Mouse (Mus musculus) midbrain, postnatal 0 days (tissue): ENCODE results near the gene Mrtfa. TPM values are rescaled to one million over a fixed set of nuclear protein-coding genes. Genes with fewer than 3 reads are reported as not detected.

Experiments
- ATAC-seq: fragments of 200-750 bp; cut with Nextera tagmentation; 2 replicates; pipeline ENCODE4 v1.8.0; 2017; ENCODE audit warnings: moderate number of reproducible peaks, mild to moderate bottlenecking, moderate TSS enrichment, moderate library complexity; ENCODE audit not compliant: low FRiP score
- DNase-seq: peaks from one replicate; pipeline ENCODE4 v3.0.0-alpha.2; 2015; ENCODE audit warnings: low spot score
- H3K27ac ChIP-seq: fragments of 300-500 bp; sonication (generic); 2 replicates; pipeline ENCODE4 v1.5.1; 2014; ENCODE audit warnings: low read depth, mild to moderate bottlenecking, low read length, mixed read lengths
- H3K27me3 ChIP-seq: fragments of 300-500 bp; sonication (generic); 2 replicates; pipeline ENCODE4 v1.6.1; 2014; ENCODE audit warnings: low read length, control low read depth, mixed read lengths; ENCODE audit not compliant: insufficient read depth
- H3K36me3 ChIP-seq: fragments of 300-500 bp; sonication (generic); 2 replicates; pipeline ENCODE4 v1.6.1; 2014; ENCODE audit warnings: low read length, control low read depth, mixed read lengths; ENCODE audit not compliant: insufficient read depth
- H3K4me1 ChIP-seq: fragments of 300-500 bp; sonication (generic); 2 replicates; pipeline ENCODE4 v1.6.1; 2014; ENCODE audit warnings: mild to moderate bottlenecking, control low read depth, antibody characterized with exemption, low read length, mixed read lengths; ENCODE audit not compliant: insufficient read depth
- H3K4me2 ChIP-seq: fragments of 300-500 bp; sonication (generic); 2 replicates; pipeline ENCODE4 v1.6.1; 2014; ENCODE audit warnings: low read depth, mild to moderate bottlenecking, low read length, mixed read lengths; ENCODE audit not compliant: poor library complexity, severe bottlenecking
- H3K4me3 ChIP-seq: fragments of 300-500 bp; sonication (generic); 2 replicates; pipeline ENCODE4 v1.5.1; 2014; ENCODE audit warnings: low read depth, mild to moderate bottlenecking, low read length, moderate library complexity
- H3K9ac ChIP-seq: fragments of 300-500 bp; sonication (generic); replicated peaks from 2 replicates; pipeline ENCODE4 v1.6.1; 2014; ENCODE audit warnings: mild to moderate bottlenecking, low read length, moderate library complexity, mixed read lengths; ENCODE audit not compliant: poor library complexity, severe bottlenecking
- H3K9me3 ChIP-seq: fragments of 300-500 bp; sonication (generic); 2 replicates; pipeline ENCODE4 v1.6.1; 2016; ENCODE audit warnings: low read length, control low read depth
- CTCF ChIP-seq: IDR thresholded peaks from 2 replicates; pipeline ENCODE4 v1.5.1; 2016; ENCODE audit warnings: antibody characterized with exemption, mild to moderate bottlenecking
- WGBS: fragments of 180-500 bp; shearing (Covaris S2); extraction: QIAGEN DNeasy Blood & Tissue Kit; methylation state at CpG from one replicate; pipeline ENCODE4 v1.1.7; 2014; 5-methylcytosine and 5-hydroxymethylcytosine counted together
- polyA plus RNA-seq: library from polyadenylated mRNA; unstranded; fragments of >200 nt; fragmentation: Nextera tagmentation; extraction: Ambion mirVana; gene quantifications from 2 replicates; pipeline ENCODE4 v1.2.1, GENCODE M21; 2015
- total RNA-seq: library from RNA; depleted of rRNA; stranded (reverse); fragments of >200 nt; gene quantifications from 2 replicates; pipeline ENCODE4 v1.2.3, GENCODE M21; 2014

Mrtfa gene
- total and polyA plus RNA-seq, 2 experiments from 2014 or later: 22.6 to 44.1 TPM

DNA sequence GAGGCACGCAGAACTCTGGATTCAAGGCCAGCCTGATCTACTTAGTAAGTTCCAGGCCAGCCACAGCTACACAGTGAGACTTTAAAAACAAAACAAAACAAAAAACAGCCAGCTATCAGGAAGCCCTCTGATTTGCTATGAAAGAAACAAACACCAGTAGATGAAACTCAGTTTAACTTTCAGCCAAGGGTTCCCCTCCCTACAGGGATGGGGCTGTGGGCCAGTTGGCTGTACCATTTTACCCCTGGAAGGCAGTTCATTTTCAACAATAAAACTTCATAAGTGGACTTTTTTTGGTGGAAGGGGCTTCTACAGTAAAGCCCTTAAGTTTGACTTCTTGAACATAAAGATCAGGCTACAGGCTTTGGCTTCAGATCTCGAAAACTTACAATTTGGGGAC, 1.5 kb downstream of the Mrtfa start:
- TF ChIP-seq CTCF: no peak
- Histone ChIP-seq H3K4me1 (no peaks in the 10 kb centered on the region), H3K4me2 (peak overlapping the region; percentile 74), H3K9ac (no peak overlapping the region), H3K36me3 (no peaks in the 10 kb centered on the region), H3K4me3 (peak overlapping the region; percentile 99), H3K9me3 (no peaks in the 10 kb centered on the region), H3K27ac (no peak overlapping the region), H3K27me3 (no peaks in the 10 kb centered on the region)
- no peak for DNase-seq
- WGBS: 82% methylated on average over 2 of the region's 2 CpGs
- no peak for ATAC-seq

DNA sequence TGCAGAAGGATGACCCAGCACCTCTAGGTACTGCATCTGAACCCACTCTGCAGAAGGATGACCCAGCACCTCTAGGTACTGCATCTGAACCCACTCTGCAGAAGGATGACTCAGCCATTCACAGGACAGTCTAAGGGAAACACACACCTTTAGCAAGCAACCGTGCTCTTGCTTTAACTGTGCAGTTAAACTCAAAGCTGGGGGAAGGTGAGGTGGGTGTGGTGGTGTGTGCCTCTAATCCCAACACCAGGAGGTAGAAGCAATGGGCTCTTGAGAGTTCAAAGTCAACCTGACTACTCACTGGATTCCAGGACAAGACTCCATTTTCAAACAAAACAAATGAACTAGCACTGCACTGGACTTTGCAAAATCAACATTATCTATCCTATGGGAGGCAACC, 5.6 kb downstream of the Mrtfa start:
- H3K36me3 ChIP-seq: no peaks in the 10 kb centered on the region
- no peak overlapping the region for H3K4me2 ChIP-seq
- no peak overlapping the region for H3K27ac ChIP-seq
- H3K4me1 ChIP-seq: no peaks in the 10 kb centered on the region
- H3K9ac ChIP-seq: no peak overlapping the region
- no peaks in the 10 kb centered on the region for H3K9me3 ChIP-seq
- H3K27me3 ChIP-seq: no peaks in the 10 kb centered on the region
- TF ChIP-seq CTCF: no peak
- DNase-seq: no peak
- H3K4me3 ChIP-seq: no peak overlapping the region
- 97% methylated on average over 1 of the region's 1 CpGs for WGBS
- no peak for ATAC-seq

DNA sequence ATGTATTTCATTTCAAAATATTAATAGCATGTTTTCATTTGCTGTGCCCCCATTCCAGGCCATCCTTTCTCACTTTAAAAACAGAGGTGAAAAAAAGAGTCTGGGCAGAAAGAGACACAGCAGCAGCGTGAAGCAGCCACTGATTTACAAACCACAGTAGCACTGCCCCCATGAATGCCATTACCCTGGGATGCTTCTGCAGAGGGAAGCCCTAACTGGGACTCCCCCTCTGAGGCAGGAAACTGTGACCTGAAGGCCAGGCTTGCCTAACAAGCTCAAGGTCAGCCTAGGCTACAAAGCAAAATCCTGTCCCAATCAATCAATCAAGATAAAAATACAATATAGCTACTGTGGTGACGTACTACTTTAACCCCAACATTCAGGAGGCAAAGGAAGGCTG, 9.3 kb downstream of the Mrtfa start:
- 71% methylated on average over 2 of the region's 2 CpGs for WGBS

DNA sequence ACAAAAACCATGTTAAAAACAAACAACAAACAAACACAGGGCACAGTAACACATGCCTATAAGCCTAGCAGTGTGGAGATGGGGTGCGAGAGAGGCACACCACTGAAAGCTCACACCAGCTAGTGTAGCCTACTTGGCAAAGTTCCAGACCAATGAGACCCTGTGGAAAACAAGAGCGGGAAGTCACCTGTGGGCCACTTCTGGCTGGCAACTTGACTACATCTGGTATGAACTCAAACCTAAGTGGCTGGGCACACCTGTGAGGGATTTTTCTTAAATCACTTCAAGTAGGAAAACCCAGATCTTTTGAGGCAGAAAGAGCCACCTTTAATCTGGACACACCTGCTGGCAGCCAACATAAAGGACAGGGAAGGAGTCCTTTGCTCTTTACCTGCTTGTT, 11.0 kb downstream of the Mrtfa start:
- H3K27ac ChIP-seq: no peak overlapping the region
- ATAC-seq (no peak), DNase-seq (no peak)
- H3K36me3 ChIP-seq: no peaks in the 10 kb centered on the region
- TF ChIP-seq CTCF: no peak
- no peaks in the 10 kb centered on the region for H3K27me3 ChIP-seq
- 80% methylated on average over 2 of the region's 2 CpGs for WGBS
- no peak overlapping the region for H3K4me2 ChIP-seq
- H3K9ac ChIP-seq: no peak overlapping the region
- H3K9me3 ChIP-seq: no peaks in the 10 kb centered on the region
- no peaks in the 10 kb centered on the region for H3K4me1 ChIP-seq
- no peak overlapping the region for H3K4me3 ChIP-seq

More for the DNA sequence above, 9.3 kb downstream of the Mrtfa start:
- no peaks in the 10 kb centered on the region for H3K36me3 ChIP-seq
- H3K27me3 ChIP-seq: no peaks in the 10 kb centered on the region
- H3K4me1 ChIP-seq: no peaks in the 10 kb centered on the region
- no peak overlapping the region for H3K4me3 ChIP-seq
- DNase-seq: no peak
- ATAC-seq: no peak
- no peak overlapping the region for H3K27ac ChIP-seq
- no peak overlapping the region for H3K4me2 ChIP-seq
- H3K9me3 ChIP-seq: no peaks in the 10 kb centered on the region
- no peak for TF ChIP-seq CTCF
- H3K9ac ChIP-seq: no peak overlapping the region

DNA sequence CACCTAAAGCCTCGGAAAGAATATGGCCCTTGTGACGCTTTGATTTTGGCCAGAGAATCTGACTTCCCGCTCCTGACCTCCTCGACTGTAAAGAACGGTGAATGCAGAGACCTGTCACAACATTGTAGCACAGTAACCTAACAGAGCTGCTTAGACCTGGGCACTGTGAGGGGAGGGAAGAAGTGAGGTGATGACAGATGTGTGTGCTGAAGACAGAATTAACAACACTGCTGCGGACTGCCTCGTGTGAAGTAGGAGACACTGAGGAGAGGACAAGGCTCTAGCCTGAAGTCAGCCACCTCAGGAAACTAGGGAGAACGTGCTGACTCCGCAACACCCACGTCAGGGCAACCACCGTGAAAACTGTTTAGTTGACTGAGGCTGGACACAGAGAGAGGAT, 11.9 kb downstream of the Mrtfa start:
- Histone ChIP-seq H3K9ac (no peak overlapping the region), H3K36me3 (no peaks in the 10 kb centered on the region), H3K4me1 (no peaks in the 10 kb centered on the region), H3K4me2 (no peak overlapping the region), H3K27me3 (no peaks in the 10 kb centered on the region), H3K27ac (no peak overlapping the region), H3K4me3 (no peak overlapping the region), H3K9me3 (no peaks in the 10 kb centered on the region)
- ATAC-seq: no peak
- 81% methylated on average over 11 of the region's 11 CpGs for WGBS
- no peak for TF ChIP-seq CTCF
- DNase-seq: no peak

DNA sequence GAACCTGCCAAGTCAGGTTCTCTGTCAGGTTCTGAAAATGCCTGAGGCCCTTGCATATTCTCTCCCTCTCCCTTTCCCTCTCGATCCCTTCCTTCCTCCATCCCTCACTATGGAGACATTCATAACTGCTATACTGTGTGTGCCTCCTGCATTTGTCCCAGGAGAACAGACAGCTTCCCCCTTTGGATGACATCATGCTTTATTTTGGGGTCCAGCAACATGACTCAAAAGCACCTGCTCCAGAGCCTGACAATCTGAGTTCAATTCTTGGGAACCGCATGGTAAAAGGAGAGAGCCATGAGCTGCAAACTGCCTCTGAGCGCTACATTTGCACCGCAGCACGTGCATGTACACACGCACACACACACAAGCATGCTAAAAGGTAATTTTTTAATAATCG, 12.7 kb downstream of the Mrtfa start:
- TF ChIP-seq CTCF: no peak
- 95% methylated on average over 7 of the region's 7 CpGs for WGBS
- H3K9ac ChIP-seq: no peak overlapping the region
- no peak overlapping the region for H3K27ac ChIP-seq
- no peaks in the 10 kb centered on the region for H3K27me3 ChIP-seq
- H3K4me1 ChIP-seq: no peaks in the 10 kb centered on the region
- no peak for ATAC-seq
- no peak overlapping the region for H3K4me3 ChIP-seq
- H3K4me2 ChIP-seq: no peak overlapping the region
- H3K36me3 ChIP-seq: no peaks in the 10 kb centered on the region
- H3K9me3 ChIP-seq: no peaks in the 10 kb centered on the region
- DNase-seq: no peak

DNA sequence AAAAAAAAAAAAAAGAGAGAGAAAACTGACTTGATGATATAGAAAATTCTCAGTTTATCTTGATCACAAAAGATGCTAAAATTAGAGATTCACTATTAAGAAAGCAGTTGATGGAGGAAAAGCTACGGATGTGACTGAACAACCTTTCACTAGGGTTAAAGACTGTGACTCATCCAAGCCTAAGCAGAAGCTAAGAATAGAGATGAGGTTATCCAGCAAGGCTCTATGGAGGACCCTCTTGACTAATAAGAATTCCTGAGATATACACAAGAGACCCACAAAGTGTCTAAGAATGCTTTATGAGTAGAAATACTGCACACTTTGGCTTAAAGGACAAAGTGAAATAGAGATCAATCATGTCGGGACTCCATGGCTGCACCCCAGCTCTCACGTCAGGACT, 14.9 kb downstream of the Mrtfa start:
- DNase-seq (no peak), ATAC-seq (no peak)
- Histone ChIP-seq H3K9me3 (no peaks in the 10 kb centered on the region), H3K9ac (no peak overlapping the region), H3K36me3 (no peaks in the 10 kb centered on the region), H3K4me3 (no peak overlapping the region), H3K27me3 (no peaks in the 10 kb centered on the region), H3K4me2 (no peak overlapping the region), H3K27ac (no peak overlapping the region), H3K4me1 (no peaks in the 10 kb centered on the region)
- WGBS: 81% methylated on average over 3 of the region's 3 CpGs
- no peak for TF ChIP-seq CTCF
